Mouse (Mus musculus): ENCODE results near the gene Ndufs8.

GRCm38 (mm10) chr19:3922661-3923371, 10.2 kb upstream of the Ndufs8 start:
- TF ChIP-seq GATA1 (IDR thresholded peaks at IDR 0.05; ENCODE audit: low read length) (no peak), TAL1 (IDR thresholded peaks at IDR 0.05; ENCODE audit: low read length) (no peak)

Measured in erythroblast, embryonic 14.5 days (primary cell).